Mouse (Mus musculus): ENCODE measurements at regions not wholly inside any gene's neighbourhood (a gene's known extent, or its start where the extent isn't known, plus 50 kb on each side); places are given as distances from the start of the nearest gene placed in this dataset.

GRCm38 (mm10) chr19:16075512-16076086 is 57.0 kb upstream of the Gnaq start:
- in situ Hi-C loops (cut with MboI, MseI), result loop anchor here in 1 of 2 experiments (5.0 kb wide), 2 partner anchors 47 to 192 kb away; no protein-coding TSS in a partner anchor

GRCm38 (mm10) chr19:16075026-16075425 is 57.6 kb upstream of the Gnaq start:
- in situ Hi-C loops (cut with MboI, MseI), result loop anchor here in 1 of 2 experiments (5.0 kb wide), 2 partner anchors 47 to 192 kb away; no protein-coding TSS in a partner anchor

- in situ Hi-C loops (cut with MboI, MseI), result loop anchor here (5.0 to 25.0 kb wide), 3 partner anchors 265 to 520 kb away; no protein-coding TSS in a partner anchor
Measured at GRCm38 (mm10) chr19:16067314-16067713, 65.3 kb upstream of the Gnaq start.

GRCm38 (mm10) chr19:16064911-16065310 is 67.7 kb upstream of the Gnaq start:
- in situ Hi-C loops (cut with MboI, MseI), result loop anchor here (5.0 to 25.0 kb wide), 3 partner anchors 267 to 522 kb away; no protein-coding TSS in a partner anchor

- in situ Hi-C loops (cut with MboI, MseI), result loop anchor here (5.0 to 25.0 kb wide), 3 partner anchors 268 to 523 kb away; no protein-coding TSS in a partner anchor
Measured at GRCm38 (mm10) chr19:16063916-16064580, 68.6 kb upstream of the Gnaq start.

GRCm38 (mm10) chr19:16063533-16063915 is 69.1 kb upstream of the Gnaq start:
- in situ Hi-C loops (cut with MboI, MseI), result loop anchor here (5.0 to 25.0 kb wide), 3 partner anchors 269 to 524 kb away; no protein-coding TSS in a partner anchor

- in situ Hi-C loops (cut with MboI, MseI), result loop anchor here (5.0 to 25.0 kb wide), 3 partner anchors 270 to 525 kb away; no protein-coding TSS in a partner anchor
Measured at GRCm38 (mm10) chr19:16061821-16062220, 70.8 kb upstream of the Gnaq start.

GRCm38 (mm10) chr19:16059026-16059425 is 73.6 kb upstream of the Gnaq start:
- in situ Hi-C loops (cut with MboI, MseI), result loop anchor here in 1 of 2 experiments (25.0 kb wide), 1 partner anchor 528 kb away; no protein-coding TSS in a partner anchor

- in situ Hi-C loops (cut with MboI, MseI), result loop anchor here in 1 of 2 experiments (25.0 kb wide), 1 partner anchor 537 kb away; no protein-coding TSS in a partner anchor
Measured at GRCm38 (mm10) chr19:16050220-16051055, 65.6 kb upstream of the Cep78 start.

- in situ Hi-C loops (cut with MboI, MseI), result loop anchor here in 1 of 2 experiments (25.0 kb wide), 1 partner anchor 538 kb away; no protein-coding TSS in a partner anchor
Measured at GRCm38 (mm10) chr19:16049646-16050045, 64.9 kb upstream of the Cep78 start.

- in situ Hi-C loops (cut with MboI, MseI), result no loop called here
Measured at GRCm38 (mm10) chr19:16046977-16047376, 62.2 kb upstream of the Cep78 start.

- in situ Hi-C loops (cut with MboI, MseI), result no loop called here
Measured at GRCm38 (mm10) chr19:16045261-16045660, 60.5 kb upstream of the Cep78 start.

- in situ Hi-C loops (cut with MboI, MseI), result no loop called here
Measured at GRCm38 (mm10) chr19:16044169-16044568, 59.4 kb upstream of the Cep78 start.

- in situ Hi-C loops (cut with MboI, MseI), result no loop called here
Measured at GRCm38 (mm10) chr19:16043007-16043406, 58.2 kb upstream of the Cep78 start.

GRCm38 (mm10) chr19:16041891-16042290 is 57.1 kb upstream of the Cep78 start:
- in situ Hi-C loops (cut with MboI, MseI), result no loop called here

GRCm38 (mm10) chr19:16037806-16038205 is 53.0 kb upstream of the Cep78 start:
- in situ Hi-C loops (cut with MboI, MseI), result no loop called here

Data from T-helper 17 cell (primary cell).